Mouse (Mus musculus) kidney, postnatal 0 days (tissue): ENCODE data around the gene Hivep3. TPM values are rescaled to one million over a fixed set of nuclear protein-coding genes. Genes with fewer than 3 reads are reported as not detected.
A peak's percentile ranks its signal among the peaks of the same experiment; 100 is the strongest.

Source experiments
- ATAC-seq: fragments of 200-750 bp; cut with Nextera tagmentation; replicated peaks from 2 replicates; pipeline ENCODE4 v1.8.0; 2017; ENCODE audit warnings: low read depth, moderate number of reproducible peaks, moderate TSS enrichment, moderate library complexity; ENCODE audit not compliant: low FRiP score
- DNase-seq: peaks from one replicate; pipeline ENCODE4 v3.0.0-alpha.2; 2016; ENCODE audit warnings: low spot score
- H3K27ac ChIP-seq: fragments of 300-500 bp; sonication (generic); 2 replicates; pipeline ENCODE4 v1.5.1; 2014; ENCODE audit warnings: mild to moderate bottlenecking
- H3K27me3 ChIP-seq: fragments of 300-500 bp; sonication (generic); 2 replicates; pipeline ENCODE4 v1.6.1; 2014; ENCODE audit warnings: low read length, mixed read lengths; ENCODE audit not compliant: insufficient read depth
- H3K36me3 ChIP-seq: fragments of 300-500 bp; sonication (generic); 2 replicates; pipeline ENCODE4 v1.6.1; 2014; ENCODE audit warnings: low read length, mixed read lengths; ENCODE audit not compliant: insufficient read depth
- H3K4me1 ChIP-seq: fragments of 300-500 bp; sonication (generic); replicated peaks from 2 replicates; pipeline ENCODE4 v1.6.1; 2014; ENCODE audit warnings: antibody characterized with exemption, low read length, mixed read lengths; ENCODE audit not compliant: insufficient read depth
- H3K4me2 ChIP-seq: fragments of 300-500 bp; sonication (generic); 2 replicates; pipeline ENCODE4 v1.6.1; 2014; ENCODE audit warnings: mild to moderate bottlenecking, low read length, moderate library complexity, mixed read lengths
- H3K4me3 ChIP-seq: fragments of 300-500 bp; sonication (generic); replicated peaks from 2 replicates; pipeline ENCODE4 v1.5.1; 2014; ENCODE audit warnings: low read depth, low read length
- H3K9ac ChIP-seq: fragments of 300-500 bp; sonication (generic); 2 replicates; pipeline ENCODE4 v1.6.1; 2014; ENCODE audit warnings: low read depth, low read length
- H3K9me3 ChIP-seq: fragments of 300-500 bp; sonication (generic); replicated peaks from 2 replicates; pipeline ENCODE4 v1.6.1; 2016; ENCODE audit warnings: low read length, inconsistent platforms, mixed read lengths
- CTCF ChIP-seq: IDR thresholded peaks from 2 replicates; pipeline ENCODE4 v1.5.1; 2016; ENCODE audit warnings: antibody characterized with exemption, low read depth, mild to moderate bottlenecking, moderate library complexity
- WGBS: fragments of 180-500 bp; shearing (Covaris S2); extraction: QIAGEN DNeasy Blood & Tissue Kit; methylation state at CpG from one replicate; pipeline ENCODE4 v1.1.7; 2014; 5-methylcytosine and 5-hydroxymethylcytosine counted together
- polyA plus RNA-seq: library from polyadenylated mRNA; unstranded; fragments of >200 nt; fragmentation: Nextera tagmentation; extraction: Ambion mirVana; gene quantifications from 2 replicates; pipeline ENCODE4 v1.2.1, GENCODE M21; 2015

The Hivep3 gene
- polyA plus RNA-seq, 1 experiment from 2014 or later = 8.3 TPM

DNA sequence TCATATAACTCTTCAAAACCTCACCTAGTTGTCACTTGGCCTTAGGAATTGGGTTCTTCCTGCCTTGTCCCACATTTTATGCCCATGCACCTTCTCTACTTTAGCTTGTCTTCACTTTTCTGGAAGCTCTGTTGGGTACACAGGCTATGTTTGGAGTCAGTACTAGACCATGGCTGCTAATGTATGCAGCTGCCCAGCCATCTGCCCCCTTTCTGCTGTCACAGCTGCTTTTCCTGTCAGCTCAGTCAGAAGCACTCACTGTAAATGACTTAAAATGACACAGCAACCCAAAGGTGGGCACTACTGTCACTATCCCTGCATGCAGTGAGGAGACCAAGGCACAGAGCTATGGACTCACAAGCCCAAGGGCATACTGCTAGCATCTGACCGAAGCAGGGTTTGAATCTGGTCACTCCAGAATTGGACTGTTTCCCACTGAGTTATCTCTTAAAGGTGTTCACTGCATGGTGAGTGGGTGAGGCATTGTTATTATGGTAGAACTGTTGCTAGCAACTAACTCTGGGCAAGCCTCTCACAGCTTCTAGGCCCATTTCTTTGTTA lies 104.0 kb downstream of the Hivep3 start:
- no peaks in the 10 kb centered on the region for H3K36me3 ChIP-seq
- H3K9ac ChIP-seq = no peak overlapping the region
- no peaks in the 10 kb centered on the region for H3K27me3 ChIP-seq
- DNase-seq (no peak), ATAC-seq (no peak)
- TF ChIP-seq CTCF = no peak
- WGBS = 96% methylated on average over 1 of the region's 1 CpGs
- no peaks in the 10 kb centered on the region for H3K9me3 ChIP-seq
- H3K27ac ChIP-seq = no peak overlapping the region
- no peaks in the 10 kb centered on the region for H3K4me1 ChIP-seq
- no peak overlapping the region for H3K4me3 ChIP-seq
- no peak overlapping the region for H3K4me2 ChIP-seq

DNA sequence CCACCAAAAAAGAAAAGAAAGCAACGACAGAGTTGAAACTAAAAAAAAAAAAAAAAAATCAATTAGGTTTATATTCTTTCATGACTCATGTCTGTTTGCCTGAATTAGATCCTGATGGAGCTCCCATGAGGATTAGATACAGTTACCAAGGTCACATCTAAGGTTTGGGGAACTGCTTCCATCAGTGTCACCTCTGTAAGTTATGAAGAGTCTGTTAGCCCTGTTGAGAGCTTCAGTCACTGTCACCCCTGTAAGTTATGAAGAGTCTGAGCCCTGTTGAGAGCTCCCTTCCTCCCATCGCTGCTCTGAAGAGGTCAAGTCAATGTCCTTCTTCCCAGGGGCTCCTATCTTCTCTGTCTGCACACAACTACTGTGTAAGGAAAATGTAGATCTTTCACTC lies 104.7 kb downstream of the Hivep3 start:
- Histone ChIP-seq H3K9me3 (no peaks in the 10 kb centered on the region), H3K27me3 (no peaks in the 10 kb centered on the region), H3K4me1 (no peaks in the 10 kb centered on the region), H3K36me3 (no peaks in the 10 kb centered on the region), H3K4me3 (no peak overlapping the region), H3K4me2 (no peak overlapping the region), H3K9ac (no peak overlapping the region), H3K27ac (no peak overlapping the region)
- ATAC-seq (no peak), DNase-seq (no peak)
- no peak for TF ChIP-seq CTCF
- WGBS = 64% methylated on average over 2 of the region's 2 CpGs

GRCm38 (mm10) chr4:119843294-119843693 lies 109.7 kb downstream of the Hivep3 start:
- H3K9me3 ChIP-seq = no peaks in the 10 kb centered on the region
- H3K27ac ChIP-seq = no peak overlapping the region
- H3K27me3 ChIP-seq = no peaks in the 10 kb centered on the region
- no peak overlapping the region for H3K4me2 ChIP-seq
- no peaks in the 10 kb centered on the region for H3K4me1 ChIP-seq
- 41% methylated on average over 3 of the region's 3 CpGs for WGBS
- DNase-seq (no peak), ATAC-seq (no peak)
- H3K36me3 ChIP-seq = no peaks in the 10 kb centered on the region
- no peak overlapping the region for H3K4me3 ChIP-seq
- H3K9ac ChIP-seq = no peak overlapping the region
- TF ChIP-seq CTCF = no peak

- Histone ChIP-seq H3K27me3 (no peaks in the 10 kb centered on the region), H3K27ac (no peak overlapping the region), H3K4me1 (no peaks in the 10 kb centered on the region), H3K4me2 (no peak overlapping the region), H3K36me3 (no peaks in the 10 kb centered on the region), H3K4me3 (no peak overlapping the region), H3K9me3 (no peaks in the 10 kb centered on the region), H3K9ac (no peak overlapping the region)
- no peak for ATAC-seq
- no peak for TF ChIP-seq CTCF
- WGBS = 77% methylated on average over 3 of the region's 3 CpGs
- DNase-seq = no peak
These were observed 110.7 kb downstream of the Hivep3 start for GRCm38 (mm10) chr4:119844267-119844666.

DNA sequence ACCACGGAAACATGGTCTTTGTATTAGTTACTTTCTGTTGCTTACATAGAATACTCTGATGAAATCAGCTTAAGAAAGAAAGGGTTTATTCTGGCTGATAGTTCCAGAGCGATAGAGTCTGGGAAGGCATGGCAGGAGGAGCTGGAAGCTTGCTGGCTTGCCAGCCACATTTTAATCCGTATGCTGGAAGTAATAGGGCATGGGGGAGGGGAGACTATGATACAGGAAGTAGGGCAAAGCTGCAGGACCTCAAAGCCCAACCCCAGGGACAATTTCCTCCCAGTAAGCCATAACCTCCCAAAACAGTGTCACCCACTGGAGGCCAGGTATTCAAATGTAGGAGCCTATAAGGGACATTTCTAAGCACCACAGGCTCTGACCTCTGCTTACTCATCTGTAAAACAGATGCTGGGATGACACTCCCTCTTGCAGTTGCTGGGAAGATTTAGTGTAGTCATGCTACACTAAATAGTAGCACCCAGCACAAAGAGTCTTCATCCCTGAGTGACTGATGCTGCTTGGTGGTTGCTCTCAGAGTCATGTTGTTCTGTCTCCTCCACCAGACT lies 112.1 kb downstream of the Hivep3 start:
- WGBS = 65% methylated on average over 3 of the region's 3 CpGs
- Histone ChIP-seq H3K9ac (no peak overlapping the region), H3K4me2 (no peak overlapping the region), H3K27me3 (no peaks in the 10 kb centered on the region), H3K9me3 (no peaks in the 10 kb centered on the region), H3K4me1 (no peaks in the 10 kb centered on the region), H3K36me3 (no peaks in the 10 kb centered on the region), H3K27ac (no peak overlapping the region), H3K4me3 (no peak overlapping the region)
- DNase-seq (no peak), ATAC-seq (no peak)
- TF ChIP-seq CTCF = no peak

- H3K9ac ChIP-seq = no peak overlapping the region
- H3K9me3 ChIP-seq = no peaks in the 10 kb centered on the region
- DNase-seq (peak; percentile 13), ATAC-seq (no peak)
- no peak overlapping the region for H3K27ac ChIP-seq
- 56% methylated on average over 8 of the region's 8 CpGs for WGBS
- H3K4me2 ChIP-seq = no peak overlapping the region
- H3K4me3 ChIP-seq = no peak overlapping the region
- TF ChIP-seq CTCF = no peak
- no peaks in the 10 kb centered on the region for H3K36me3 ChIP-seq
- no peaks in the 10 kb centered on the region for H3K27me3 ChIP-seq
- H3K4me1 ChIP-seq = no peaks in the 10 kb centered on the region
These were observed 118.9 kb downstream of the Hivep3 start for GRCm38 (mm10) chr4:119852483-119852882.
